8 mouse cellular contexts compared by ENCODE assay signal in genomic region chr1:61638347-61639111, GRCm38 (mm10). TPM values are rescaled to one million over a fixed set of nuclear protein-coding genes. Genes with fewer than 3 reads are reported as not detected.
DNase-seq lines count a peak whose midpoint lies in the region.

Gene Pard3b (plus strand): TSS chr1:61638824.

- peak within 1 kb of the TSS; percentile 92 for H3K27ac ChIP-seq in hindbrain, embryonic 10.5 days

- H3K4me1 ChIP-seq in hindbrain, embryonic 10.5 days (replicated peaks): peaks cover 20% of the 10 kb centered on the region

- H3K4me3 ChIP-seq in hindbrain, embryonic 10.5 days: peak within 1 kb of the TSS; percentile 78

- 1% methylated on average over 60 of the region's 60 CpGs for WGBS in hindbrain, embryonic 10.5 days

- H3K27me3 ChIP-seq in hindbrain, embryonic 10.5 days (ENCODE audit: insufficient read depth, poor library complexity, severe bottlenecking): peaks cover 22% of the 10 kb centered on the region

- H3K9me3 ChIP-seq in hindbrain, embryonic 10.5 days: no peaks in the 10 kb centered on the region

- H3K36me3 ChIP-seq in hindbrain, embryonic 10.5 days: no peaks in the 10 kb centered on the region

- DNase-seq in Muller cell, postnatal 12 days (ENCODE audit: inconsistent ontology term): peak; percentile 89
- DNase-seq in cerebellum, adult 9-11 months: peak; percentile 3
- peak; percentile 8 to 9 for DNase-seq in frontal cortex, postnatal 25 days (ENCODE audit: low spot score in 2 of 2)
- peak; percentile 70 for DNase-seq in hindbrain, embryonic 10.5 days (ENCODE audit: low spot score)
- DNase-seq in layer of hippocampus, postnatal 14 days (ENCODE audit: low spot score in 2 of 2): peak; percentile 33 to 42
- peak; percentile 76 for DNase-seq in lung, postnatal 14 days
- DNase-seq in retina, embryonic 14.5 days (ENCODE audit: low spot score): peak; percentile 81
- DNase-seq in urinary bladder, postnatal 25 days (ENCODE audit: low spot score): peak; percentile 70

RNA-seq across cellular contexts. Expression of gene Pard3b, which starts in this region (rescaled TPM):
- polyA plus RNA-seq in hindbrain, embryonic 10.5 days (2016; fragmentation: Nextera tagmentation; extraction: Ambion mirVana): 11.9 and 12.7 TPM in 2 replicates
- total RNA-seq in layer of hippocampus, postnatal 14 days (2021): 1 to 10 TPM; 5.5 to 8.2 TPM

Comparison
In these comparisons a context has a peak if more than half of its experiments do, and no peak if none do; other contexts are left out.
1. Peak in every context shown above with its lines: DNase-seq, H3K4me3 ChIP-seq and H3K27ac ChIP-seq.
2. DNase-seq: peak in every context shown above with its lines; median percentile 89 in Muller cell, postnatal 12 days; 81 in retina, embryonic 14.5 days; 76 in lung, postnatal 14 days; 70 in hindbrain, embryonic 10.5 days; 70 in urinary bladder, postnatal 25 days; 38 in layer of hippocampus, postnatal 14 days; 8 in frontal cortex, postnatal 25 days; 3 in cerebellum, adult 9-11 months.